Mouse (Mus musculus) thymus, adult 2 months (tissue): ENCODE results near the gene Cep57l1. TPM values are rescaled to one million over a fixed set of nuclear protein-coding genes. Genes with fewer than 3 reads are reported as not detected.
A peak's percentile ranks its signal among the peaks of the same experiment; 100 is the strongest.

Source experiments
- DNase-seq: peaks from one replicate; pipeline ENCODE4 v3.0.0; 2021
- H3K27ac ChIP-seq: fragments of 200-500 bp; 2 replicates; pipeline ENCODE4 v1.5.1; 2012; ENCODE audit warnings: low read length, control low read depth; ENCODE audit not compliant: control insufficient read depth, insufficient read depth
- H3K27me3 ChIP-seq: fragments of 200-500 bp; 2 replicates; pipeline ENCODE4 v1.6.1; 2012; ENCODE audit warnings: mild to moderate bottlenecking, low read length, moderate library complexity, mixed read lengths; ENCODE audit not compliant: control insufficient read depth, insufficient read depth
- H3K36me3 ChIP-seq: fragments of 200-500 bp; 2 replicates; pipeline ENCODE4 v1.6.1; 2012; ENCODE audit warnings: mild to moderate bottlenecking, low read length, moderate library complexity; ENCODE audit not compliant: control insufficient read depth, insufficient read depth
- H3K4me1 ChIP-seq: fragments of 200-500 bp; replicated peaks from 2 replicates; pipeline ENCODE4 v1.6.1; 2012; ENCODE audit warnings: low read length; ENCODE audit not compliant: control insufficient read depth, insufficient read depth
- H3K4me3 ChIP-seq: fragments of 200-500 bp; 2 replicates; pipeline ENCODE4 v1.5.1; 2012; ENCODE audit warnings: mild to moderate bottlenecking, low read length, control low read depth, moderate library complexity; ENCODE audit not compliant: control insufficient read depth, insufficient read depth
- CTCF ChIP-seq: fragments of 200-500 bp; IDR thresholded peaks from 2 replicates; pipeline ENCODE4 v1.5.1; 2012; ENCODE audit warnings: mild to moderate bottlenecking, control low read depth, low read length, moderate library complexity, borderline replicate concordance; ENCODE audit not compliant: control insufficient read depth, poor library complexity, insufficient read depth; ENCODE audit errors: extremely low read depth
- POLR2A ChIP-seq: fragments of 200-500 bp; IDR thresholded peaks from 2 replicates; pipeline ENCODE4 v1.6.1; 2012; ENCODE audit warnings: mild to moderate bottlenecking, low read length, control low read depth, moderate library complexity; ENCODE audit not compliant: control insufficient read depth, poor library complexity, insufficient read depth; ENCODE audit errors: extremely low read depth
- WGBS: fragments of 180-500 bp; shearing (Covaris S2); methylation state at CpG from one replicate; pipeline ENCODE4 v1.1.7; 2018; 5-methylcytosine and 5-hydroxymethylcytosine counted together
- polyA plus RNA-seq: library from polyadenylated mRNA; depleted of rRNA; stranded (reverse); fragments of >200 nt; gene quantifications from 2 replicates; pipeline ENCODE4 v1.2.3, GENCODE M21; 2012

Gene Cep57l1
- polyA plus RNA-seq, 1 experiment = 6.5 TPM

DNA sequence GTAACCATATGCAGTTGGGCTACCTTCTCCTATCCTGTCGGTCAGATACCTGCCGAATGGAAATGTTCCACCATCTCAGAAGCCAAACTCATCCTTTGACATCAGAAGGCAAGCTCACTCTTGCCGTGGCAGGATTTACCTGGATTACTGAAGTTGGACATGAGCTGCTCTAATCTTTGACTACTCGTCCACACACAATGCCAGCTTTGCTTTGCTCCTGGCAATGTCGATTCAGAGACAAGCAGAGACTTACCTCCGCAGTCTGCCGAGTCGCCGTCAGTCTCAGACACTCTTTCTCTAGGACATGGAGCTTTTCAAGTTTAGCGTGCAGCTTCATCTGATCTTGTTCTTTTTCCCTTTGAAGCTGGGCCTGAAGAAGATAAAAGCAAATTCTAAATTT is 78.9 kb downstream of the Cep57l1 start:
- TF ChIP-seq POLR2A = no peak
- TF ChIP-seq CTCF = no peak
- 83% methylated on average over 10 of the region's 10 CpGs for WGBS
- Histone ChIP-seq H3K36me3 (peaks cover 25% of the 10 kb centered on the region), H3K27ac (no peak overlapping the region), H3K4me1 (no peaks in the 10 kb centered on the region; the same call in 1 of the 2 replicates), H3K27me3 (no peaks in the 10 kb centered on the region), H3K4me3 (no peak overlapping the region)
- no peak for DNase-seq

GRCm38 (mm10) chr10:41726215-41726614 is 83.5 kb downstream of the Cep57l1 start:
- Histone ChIP-seq H3K27ac (no peak overlapping the region), H3K27me3 (no peaks in the 10 kb centered on the region), H3K4me3 (no peak overlapping the region), H3K4me1 (no peaks in the 10 kb centered on the region; the same call in 1 of the 2 replicates), H3K36me3 (peaks cover 28% of the 10 kb centered on the region)
- 96% methylated on average over 9 of the region's 9 CpGs for WGBS
- TF ChIP-seq POLR2A (no peak), CTCF (no peak)
- DNase-seq = no peak

- Histone ChIP-seq H3K27me3 (no peaks in the 10 kb centered on the region), H3K36me3 (peaks cover 12% of the 10 kb centered on the region), H3K27ac (no peak overlapping the region), H3K4me3 (no peak overlapping the region), H3K4me1 (no peaks in the 10 kb centered on the region)
- no peak for DNase-seq
- TF ChIP-seq POLR2A = no peak
- no peak for TF ChIP-seq CTCF
- WGBS = 96% methylated on average over 9 of the region's 9 CpGs
These were observed 90.1 kb downstream of the Cep57l1 start for GRCm38 (mm10) chr10:41719587-41719986.

DNA sequence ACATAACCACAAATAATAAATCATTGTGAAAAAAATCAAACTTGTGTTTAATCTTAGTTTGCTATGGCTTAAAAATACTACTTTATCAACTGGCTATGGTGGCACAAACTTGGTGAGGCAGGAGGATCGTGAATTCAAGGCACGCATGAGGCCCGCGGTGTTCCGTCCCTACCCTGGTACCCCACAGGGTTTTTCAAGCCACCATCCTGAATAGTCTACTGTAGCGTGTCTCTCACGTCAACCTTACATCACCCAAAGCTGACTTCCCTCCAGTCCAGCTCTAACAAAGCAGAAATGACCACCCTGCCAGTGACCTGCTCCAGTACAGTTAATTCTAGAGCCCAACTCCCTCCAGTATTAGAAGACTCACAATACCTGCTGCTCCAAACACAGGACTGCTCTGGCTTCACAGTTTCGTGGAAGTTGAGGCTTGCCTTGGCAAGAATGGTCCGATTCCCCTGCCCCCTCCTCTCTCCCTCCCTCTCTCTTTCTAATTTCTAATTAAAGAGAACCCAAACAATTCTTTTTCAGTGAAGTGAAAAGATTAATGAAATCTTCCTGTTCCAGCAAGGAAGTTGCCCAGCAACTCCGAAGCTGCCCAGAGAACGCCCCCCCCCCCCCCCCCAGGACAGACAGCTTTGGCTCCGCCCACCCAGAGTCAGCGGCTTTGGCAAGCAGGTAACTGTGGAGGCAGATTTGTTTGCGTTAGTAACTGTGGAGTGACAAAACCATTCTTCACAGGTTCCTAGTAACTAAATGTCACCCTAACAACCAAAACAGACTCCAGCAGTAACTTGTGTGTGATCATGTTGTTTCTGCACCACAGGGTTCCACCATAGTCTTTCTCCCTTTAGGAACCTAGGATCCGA is 93.4 kb downstream of the Cep57l1 start, which contains the start of gene Ccdc162:
Ccdc162 (minus strand) TSS at position 606 of the 869 bp plus-strand sequence.
- Histone ChIP-seq H3K27me3 (no peaks in the 10 kb centered on the region), H3K4me3 (no peak within 1 kb of the TSS), H3K36me3 (peaks cover 9% of the 10 kb centered on the region), H3K4me1 (no peaks in the 10 kb centered on the region), H3K27ac (peak within 1 kb of the TSS; percentile 35; the same call in 1 of the 2 replicates)
- no peak for DNase-seq
- no peak for TF ChIP-seq CTCF
- 84% methylated on average over 15 of the region's 15 CpGs for WGBS

GRCm38 (mm10) chr10:41715557-41715956 is 94.1 kb downstream of the Cep57l1 start:
- no peaks in the 10 kb centered on the region for H3K4me1 ChIP-seq
- no peak for TF ChIP-seq POLR2A
- TF ChIP-seq CTCF = no peak
- no peak overlapping the region for H3K27ac ChIP-seq
- WGBS = 93% methylated on average over 14 of the region's 14 CpGs
- DNase-seq = no peak
- peaks cover 9% of the 10 kb centered on the region for H3K36me3 ChIP-seq
- no peaks in the 10 kb centered on the region for H3K27me3 ChIP-seq
- H3K4me3 ChIP-seq = no peak overlapping the region

DNA sequence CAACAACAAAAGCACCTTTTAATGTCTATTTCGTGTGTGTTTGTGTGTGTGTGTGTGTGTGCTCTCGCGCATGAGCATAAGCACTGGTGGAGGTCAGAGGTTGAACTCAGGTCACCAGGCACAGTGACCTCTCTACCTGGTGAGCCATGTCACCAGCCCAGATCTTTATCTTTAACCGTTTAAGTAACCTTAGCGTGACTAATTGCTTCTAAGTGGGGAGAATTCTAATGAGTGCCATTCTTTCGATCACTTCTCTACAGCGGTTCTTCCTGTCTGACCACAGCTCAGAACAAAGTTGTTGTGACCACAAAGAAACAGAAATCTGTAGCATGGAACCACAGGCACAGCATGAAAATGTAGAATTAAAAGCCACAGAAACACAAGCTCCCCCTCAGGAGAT is 98.2 kb downstream of the Cep57l1 start:
- DNase-seq = no peak
- no peak overlapping the region for H3K27ac ChIP-seq
- no peak overlapping the region for H3K4me3 ChIP-seq
- TF ChIP-seq POLR2A (no peak), CTCF (no peak)
- no peaks in the 10 kb centered on the region for H3K27me3 ChIP-seq
- no peaks in the 10 kb centered on the region for H3K36me3 ChIP-seq
- 41% methylated on average over 7 of the region's 7 CpGs for WGBS
- H3K4me1 ChIP-seq = no peaks in the 10 kb centered on the region
